Mouse (Mus musculus) T-helper 1 cell (primary cell): Measurements from ENCODE around the gene Sec1.
"Not testable (repeated sequence)": the region's sequence is repeated elsewhere in the genome, so short reads cannot be mapped to it uniquely, and the experiment has no call there.

Experiments
- in situ Hi-C: fragments of 300-600 bp; cut with MboI, MseI; formaldehyde crosslinking; loops from one replicate; pipeline ENCODE4 v1.15.1; 2025; ENCODE audit warnings: high pct_unique_total_duplicates

The Sec1 gene

DNA sequence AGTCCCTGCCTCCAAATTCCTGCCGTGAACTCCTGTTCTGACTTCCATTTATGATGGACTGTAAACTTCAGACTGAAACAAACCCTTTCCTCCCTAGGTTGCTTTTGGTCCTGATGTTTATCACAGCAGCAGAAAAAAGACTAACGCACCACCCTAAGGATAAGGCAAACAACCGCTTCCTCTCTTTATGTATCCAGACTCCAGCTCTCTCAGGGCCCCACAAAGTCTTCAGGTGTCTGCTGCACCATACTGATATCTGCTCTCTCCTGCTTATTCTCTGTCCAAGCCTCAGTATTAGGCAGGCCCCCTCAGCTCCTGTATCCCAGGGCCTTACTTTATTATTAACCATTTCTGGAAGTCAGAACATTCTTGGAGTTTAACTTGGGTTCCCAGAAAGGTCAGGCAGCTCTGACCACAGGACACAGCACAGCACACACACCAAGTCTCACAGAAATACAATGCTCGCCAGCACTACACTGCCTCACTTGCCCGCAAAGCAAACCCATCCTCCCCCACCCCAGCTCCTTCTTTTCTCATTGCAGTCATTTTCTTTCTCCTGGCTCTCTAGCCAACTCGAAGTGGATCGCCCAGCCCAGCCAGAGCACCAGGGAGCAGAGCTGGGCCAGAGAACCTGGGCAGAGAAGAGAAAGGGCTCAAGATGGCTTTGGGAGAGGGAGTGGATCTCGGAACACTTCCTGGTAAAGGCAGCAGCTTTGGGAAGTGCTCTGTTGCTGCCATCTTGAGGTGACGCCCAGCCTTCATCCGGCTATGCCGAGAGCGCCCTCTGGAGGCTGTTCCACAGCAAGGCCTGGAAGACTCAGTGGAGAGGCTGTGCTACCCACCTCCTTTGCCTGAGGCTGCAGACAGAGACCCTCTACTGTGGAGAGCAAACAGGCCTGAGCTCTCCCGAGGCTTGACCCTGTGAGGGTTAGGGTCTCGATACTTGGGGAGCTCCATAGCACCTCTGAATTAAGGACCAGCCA is 11.8 kb downstream of the Sec1 start:
- in situ Hi-C loops = no loop called here

DNA sequence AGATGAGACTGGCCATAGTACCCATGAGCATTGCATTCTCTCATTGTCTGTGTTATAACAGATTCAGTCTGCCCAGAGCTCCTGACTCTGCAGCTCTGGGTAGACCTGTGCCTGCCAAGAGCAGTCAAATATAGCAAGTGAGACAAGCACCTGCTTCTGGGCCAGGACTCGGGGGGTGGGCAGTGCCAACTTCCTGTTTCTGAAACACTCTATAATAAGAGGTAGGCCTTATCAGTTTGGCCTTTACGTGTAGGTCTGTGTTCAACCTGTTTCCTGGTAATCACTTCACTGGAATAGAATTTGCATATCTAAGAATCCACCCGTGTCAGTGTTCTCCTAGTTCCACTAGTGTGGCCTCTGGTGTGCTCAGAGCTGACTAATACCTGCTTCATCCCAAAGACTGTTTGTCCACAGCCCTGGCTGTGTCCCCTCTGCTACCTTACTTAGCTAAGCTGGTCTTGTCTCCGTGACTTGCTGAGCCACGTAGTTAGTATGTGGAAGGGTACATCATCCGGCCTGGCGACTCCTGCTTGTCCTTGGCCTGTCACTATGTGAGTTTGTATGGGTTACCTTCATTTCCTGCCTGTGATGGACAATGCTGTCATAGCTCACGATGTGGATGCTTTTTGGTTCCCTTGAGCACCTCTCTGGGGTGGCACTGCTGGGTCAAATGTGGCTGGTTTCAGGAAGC is 13.0 kb downstream of the Sec1 start:
- in situ Hi-C loops = no loop called here

DNA sequence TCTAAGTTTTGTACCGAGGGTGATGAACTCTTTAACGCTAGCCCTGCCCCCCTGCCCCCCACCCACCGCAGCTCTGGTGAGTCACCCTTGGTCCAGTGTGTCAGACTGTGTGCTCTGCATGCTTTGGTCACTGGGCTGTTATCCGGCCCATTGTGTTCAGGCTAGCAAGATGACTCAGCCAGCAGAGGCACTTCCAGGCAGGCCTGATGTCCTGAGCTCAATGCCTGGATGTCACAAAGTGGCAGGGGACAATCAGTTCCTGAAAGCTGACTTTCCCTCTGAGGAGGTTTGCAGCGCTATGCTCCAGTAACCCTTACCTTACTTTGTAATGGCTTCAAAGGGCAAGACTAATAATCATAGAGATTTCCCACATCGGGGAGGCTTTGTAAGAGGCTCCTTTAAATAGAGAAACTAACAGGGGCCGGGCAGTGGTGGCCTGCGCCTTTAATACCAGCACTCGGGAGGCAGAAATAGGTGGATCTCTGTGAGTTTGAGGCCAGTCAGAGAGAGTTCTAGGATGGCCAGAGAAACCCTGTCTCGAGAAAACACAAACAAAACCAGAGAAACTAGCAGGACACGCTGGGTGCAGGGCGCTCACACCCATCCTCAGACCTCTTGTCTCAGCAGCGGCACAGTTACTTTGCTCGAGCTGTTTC is 14.1 kb downstream of the Sec1 start:
- in situ Hi-C loops = no loop called here

DNA sequence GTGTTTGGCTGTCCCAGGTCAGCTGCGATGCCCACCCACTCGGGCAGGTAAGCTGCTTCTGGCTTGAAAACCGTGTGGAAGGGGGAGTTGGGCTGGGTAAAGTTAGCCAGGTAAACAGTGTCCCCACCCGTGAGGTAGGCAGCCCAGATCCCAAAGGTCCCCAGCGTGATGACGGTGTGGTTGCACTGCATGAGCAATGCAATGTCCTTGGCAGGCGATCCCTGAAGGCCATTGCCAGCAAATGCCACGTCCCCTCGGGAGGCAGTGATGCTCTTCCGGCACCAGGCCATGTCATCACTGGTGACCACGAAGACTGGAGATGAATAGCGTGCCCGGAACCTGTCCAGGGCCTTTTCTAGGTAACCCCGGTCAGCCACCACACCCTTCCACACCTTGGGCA is 15.7 kb downstream of the Sec1 start:
- in situ Hi-C loops = no loop called here

DNA sequence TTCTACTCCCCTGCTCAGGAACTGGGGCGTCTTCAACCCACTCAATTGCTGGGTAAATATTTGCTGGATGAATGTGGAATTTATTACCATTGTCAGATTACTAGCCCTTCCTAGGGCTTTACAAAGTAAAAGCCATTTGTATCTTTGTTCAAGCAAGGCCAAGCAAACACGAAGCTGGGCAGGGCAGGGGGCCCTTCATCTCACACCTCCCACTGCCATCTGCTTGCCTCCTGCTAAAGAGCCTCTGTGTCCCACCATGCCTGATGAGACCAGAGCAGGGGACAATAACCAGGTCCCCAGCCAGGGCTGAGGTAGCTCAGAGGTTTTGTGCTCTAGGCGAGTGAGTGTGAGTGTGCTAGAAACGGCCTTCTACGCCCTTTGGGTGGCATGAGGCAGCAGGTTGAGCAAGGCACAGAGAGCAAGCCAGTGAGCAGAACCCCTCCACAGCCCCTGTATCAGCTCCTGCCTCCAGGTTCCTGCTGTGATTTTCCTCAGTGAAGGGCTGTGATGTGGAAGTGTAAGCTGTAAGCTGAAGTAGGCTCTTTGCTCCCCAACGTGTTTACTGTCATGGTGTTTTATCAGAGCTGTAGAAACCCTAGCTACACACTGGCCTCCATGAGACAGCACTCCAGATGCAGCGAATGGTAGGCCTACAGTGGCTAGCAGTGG is 16.4 kb downstream of the Sec1 start:
- in situ Hi-C loops = no loop called here

DNA sequence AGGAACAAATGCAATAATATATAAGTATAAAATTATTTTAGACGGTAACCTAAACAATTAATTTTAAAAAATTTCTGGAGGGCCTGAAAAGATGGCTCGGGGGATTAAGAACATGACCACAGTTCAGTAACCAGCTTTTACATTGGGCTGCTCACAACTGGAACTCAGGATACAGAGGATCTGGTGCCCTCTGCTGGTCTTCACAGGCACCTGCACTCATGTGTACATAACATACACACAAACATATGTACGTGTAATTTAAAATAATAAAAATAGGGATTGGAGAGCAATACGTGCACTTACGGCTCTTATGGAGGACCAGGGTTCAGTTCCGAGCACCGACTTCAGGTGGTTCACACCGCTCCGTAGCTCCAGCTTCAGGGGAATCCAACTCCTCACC is 25.3 kb downstream of the Sec1 start:
- in situ Hi-C loops = no loop called here

DNA sequence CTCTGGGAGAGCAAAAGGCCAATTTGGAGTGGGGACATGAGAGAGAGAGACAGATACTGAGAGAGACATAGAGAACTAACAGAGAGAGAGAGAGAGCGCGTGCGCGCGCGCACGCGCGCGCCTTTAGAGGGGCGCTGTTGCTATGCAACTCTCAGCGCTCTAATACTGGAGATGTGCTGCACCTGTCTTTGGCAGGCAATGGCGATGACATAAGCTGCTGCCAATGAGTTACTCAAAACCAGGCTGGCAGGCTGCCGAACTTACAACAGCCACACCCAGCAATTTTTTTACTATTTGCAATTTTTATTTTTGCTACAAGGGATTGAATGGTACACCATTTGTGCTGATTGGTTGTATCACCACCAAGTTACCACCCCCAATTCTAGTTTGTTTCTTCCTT is 26.4 kb downstream of the Sec1 start:
- in situ Hi-C loops = no loop called here

DNA sequence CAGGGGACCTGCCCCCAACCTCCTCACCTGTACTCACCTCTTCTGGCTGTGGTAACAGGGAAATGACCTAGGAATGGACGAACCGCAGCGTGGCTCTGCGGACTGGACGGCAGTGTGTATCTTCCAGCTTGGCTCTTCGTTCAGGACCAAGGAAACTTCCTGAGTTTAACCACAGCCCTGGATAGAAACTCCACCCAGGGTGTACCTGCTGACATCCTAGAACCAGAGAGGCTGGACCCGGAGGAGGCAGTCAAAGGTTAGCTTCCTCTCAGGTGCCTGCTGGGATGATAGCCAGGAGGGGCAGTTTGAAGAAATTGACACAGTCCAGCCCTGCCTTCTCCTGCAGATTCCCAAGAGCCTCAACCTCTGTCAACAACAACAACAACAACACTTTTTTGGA is 28.0 kb downstream of the Sec1 start, which contains the start of gene Fut2:
Gene Fut2 (minus strand): TSS at position 234 of the 400 bp plus-strand sequence.
- in situ Hi-C loops = no loop called here

DNA sequence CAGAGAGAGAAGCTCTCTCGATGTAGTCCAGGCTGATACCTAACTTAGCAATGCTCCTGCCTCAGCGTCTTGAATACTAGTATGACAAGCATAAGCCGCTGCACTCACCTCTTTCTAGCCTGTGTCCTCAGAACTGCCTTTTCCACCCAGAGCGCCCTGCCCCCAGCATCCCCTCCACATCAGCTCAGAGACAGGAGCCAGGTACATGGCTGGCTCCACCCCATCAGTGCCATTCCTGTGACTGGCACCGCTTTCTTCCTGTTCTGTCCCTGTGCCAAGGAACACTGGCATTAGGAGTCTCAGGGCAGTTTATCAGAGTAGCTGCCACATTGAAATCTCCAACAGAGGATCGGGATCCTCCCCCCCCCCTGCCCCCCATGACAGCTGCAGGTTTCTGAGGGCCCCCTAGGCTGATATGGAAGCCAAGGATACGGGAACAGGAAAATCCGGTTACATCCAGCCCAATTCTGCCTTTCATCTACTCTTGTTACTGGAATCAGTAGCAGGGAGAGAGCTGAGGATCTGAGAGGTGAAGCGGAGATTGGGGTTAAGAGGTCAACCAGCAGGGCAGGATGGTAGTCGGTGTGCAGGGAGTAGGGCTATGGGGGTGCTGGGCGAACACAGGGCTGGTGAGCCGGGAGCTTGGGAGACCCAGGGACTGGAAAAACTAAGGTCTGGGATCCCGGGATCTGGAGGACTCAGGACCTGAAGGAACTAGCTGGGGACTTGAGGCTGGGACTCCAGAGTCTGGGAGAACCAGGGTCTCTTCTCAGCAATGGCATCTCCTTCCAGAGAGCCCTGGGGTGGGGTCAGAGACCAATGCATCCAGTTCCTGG is 28.7 kb downstream of the Sec1 start:
- in situ Hi-C loops = no loop called here

DNA sequence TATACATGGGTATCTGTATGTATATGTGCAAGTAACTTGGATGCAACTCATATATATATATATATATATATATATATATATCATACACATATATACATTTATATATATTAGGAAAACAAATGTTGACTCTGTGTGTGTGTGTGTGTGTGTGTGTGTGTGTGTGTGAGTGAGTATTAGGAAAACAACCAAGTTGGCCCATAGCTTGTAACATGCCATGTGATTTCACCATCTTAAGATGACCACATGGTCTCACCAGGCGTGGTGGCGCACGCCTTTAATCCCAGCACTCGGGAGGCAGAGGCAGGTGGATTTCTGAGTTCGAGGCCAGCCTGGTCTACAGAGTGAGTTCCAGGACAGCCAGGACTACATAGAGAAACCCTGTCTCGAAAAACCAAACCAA is 32.5 kb downstream of the Sec1 start:
- in situ Hi-C loops = not testable (repeated sequence)

DNA sequence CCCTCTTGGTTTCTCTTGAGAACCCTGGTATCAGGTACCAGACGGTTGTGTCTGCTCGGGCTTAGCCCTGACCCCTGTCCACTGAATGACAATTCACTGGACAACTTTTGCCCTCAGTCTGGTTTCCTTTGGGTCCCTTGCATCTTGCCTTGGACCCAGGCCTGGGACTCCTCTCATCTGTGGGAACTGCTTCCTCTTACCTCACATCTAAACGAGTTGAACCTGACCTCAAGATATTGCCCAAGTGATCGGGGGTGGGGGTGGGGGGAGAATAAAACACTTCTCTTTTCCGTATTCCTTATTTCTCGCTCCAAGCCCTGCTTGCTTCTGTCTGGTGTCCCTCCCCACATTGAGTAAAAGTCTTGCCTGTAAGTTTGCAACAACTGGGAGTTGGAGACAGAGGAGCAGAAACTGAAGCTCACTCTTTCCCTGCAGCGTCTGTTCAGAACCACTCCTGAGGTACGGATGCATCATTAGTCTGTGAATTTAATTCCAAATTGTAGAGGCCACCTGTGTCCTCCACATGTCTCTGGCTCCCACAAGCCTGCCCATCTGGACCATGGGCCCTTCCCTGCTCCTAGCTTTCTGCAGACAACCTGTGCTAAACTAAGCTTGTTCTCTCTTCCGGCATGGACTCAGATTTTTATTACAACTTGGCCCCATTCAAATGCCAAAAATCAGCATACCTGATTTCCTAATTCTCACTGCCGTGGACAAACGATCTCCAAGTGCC is 33.3 kb downstream of the Sec1 start:
- in situ Hi-C loops = no loop called here

DNA sequence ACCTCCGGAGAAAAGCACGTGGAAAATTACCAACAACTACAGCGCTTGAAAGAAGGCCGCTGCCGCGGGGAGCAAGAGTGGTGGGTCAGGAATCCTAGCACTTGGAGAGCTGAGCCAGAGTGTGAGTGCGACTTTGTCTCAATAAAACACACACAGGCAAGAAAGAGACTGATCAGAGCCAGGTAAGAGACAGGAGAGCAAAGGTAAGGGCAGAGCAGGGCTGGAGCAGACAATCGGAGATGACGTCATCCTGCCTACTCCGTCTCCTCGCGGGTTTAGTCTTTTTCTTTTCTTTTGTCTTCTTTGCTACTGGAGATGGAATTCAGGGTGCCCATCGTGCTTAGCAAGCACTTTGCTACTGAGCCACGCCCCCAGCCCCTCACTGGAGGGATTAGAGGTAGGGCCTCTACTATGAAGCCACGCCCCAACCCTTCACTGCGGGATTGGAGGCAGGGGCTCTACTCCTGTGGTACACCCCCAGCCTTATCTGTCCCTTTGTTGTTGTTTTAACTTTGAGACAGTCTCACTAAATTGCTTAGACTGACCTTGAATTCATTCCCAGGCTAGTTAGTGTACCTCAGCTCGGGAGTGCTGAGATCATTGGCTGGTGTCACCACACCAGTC is 39.7 kb downstream of the Sec1 start:
- in situ Hi-C loops = no loop called here

DNA sequence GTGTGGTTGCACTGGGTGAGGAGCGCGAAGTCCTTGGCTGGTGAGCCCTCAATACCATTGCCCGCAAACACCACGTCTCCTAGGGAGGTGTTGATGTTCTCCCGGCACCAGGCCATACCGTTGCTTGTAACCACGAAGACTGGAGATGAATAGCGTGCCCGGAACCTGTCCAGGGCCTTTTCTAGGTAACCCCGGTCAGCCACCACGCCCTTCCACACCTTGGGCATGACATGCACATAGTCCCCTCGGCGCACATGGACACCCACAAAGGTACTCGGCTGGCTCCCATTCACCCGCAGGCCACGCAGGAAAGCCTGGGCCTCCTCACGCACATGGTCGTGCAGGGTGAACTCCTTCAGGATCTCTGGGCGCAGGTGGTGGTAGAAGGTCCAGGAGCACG is 43.7 kb downstream of the Sec1 start:
- in situ Hi-C loops = not testable (repeated sequence)

DNA sequence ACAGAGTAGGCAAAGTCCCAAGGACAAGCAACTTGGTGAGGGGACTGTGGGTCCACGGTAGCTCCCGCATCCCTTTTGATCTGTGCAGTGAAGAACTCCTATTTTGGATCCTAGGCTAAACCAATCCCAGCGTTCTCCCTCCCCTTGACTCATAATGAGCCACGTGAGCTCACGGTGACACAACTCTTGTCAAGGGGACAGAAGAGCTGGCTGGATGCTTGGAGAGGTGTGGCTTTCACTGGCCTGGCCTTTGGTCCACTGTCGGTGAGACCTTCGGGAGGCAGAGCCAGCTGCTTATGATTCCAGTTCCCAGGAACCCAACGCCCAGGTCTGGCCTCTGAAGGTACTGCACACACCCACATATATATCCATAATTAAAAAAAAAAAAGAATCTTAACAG is 44.9 kb downstream of the Sec1 start:
- in situ Hi-C loops = no loop called here

DNA sequence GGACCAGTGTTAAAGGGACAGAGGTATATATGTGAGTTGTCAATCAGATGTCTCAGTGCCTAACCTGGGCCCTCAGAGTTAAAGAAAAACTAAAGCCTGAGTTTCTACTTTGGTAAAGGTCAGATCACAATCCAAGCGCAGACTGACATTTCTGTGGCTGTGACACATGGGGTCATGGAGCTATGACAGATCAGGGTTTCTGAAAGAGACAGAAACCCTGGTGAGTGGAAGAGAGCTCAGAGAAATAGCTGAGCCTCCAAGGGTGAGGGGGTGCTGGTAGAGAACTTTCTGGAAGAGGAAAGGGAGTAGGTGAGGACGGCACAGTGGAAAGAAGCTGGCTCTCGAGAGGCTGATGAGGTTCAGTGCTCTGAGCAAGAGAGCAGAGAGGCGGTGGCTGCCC is 47.5 kb downstream of the Sec1 start:
- in situ Hi-C loops = no loop called here

DNA sequence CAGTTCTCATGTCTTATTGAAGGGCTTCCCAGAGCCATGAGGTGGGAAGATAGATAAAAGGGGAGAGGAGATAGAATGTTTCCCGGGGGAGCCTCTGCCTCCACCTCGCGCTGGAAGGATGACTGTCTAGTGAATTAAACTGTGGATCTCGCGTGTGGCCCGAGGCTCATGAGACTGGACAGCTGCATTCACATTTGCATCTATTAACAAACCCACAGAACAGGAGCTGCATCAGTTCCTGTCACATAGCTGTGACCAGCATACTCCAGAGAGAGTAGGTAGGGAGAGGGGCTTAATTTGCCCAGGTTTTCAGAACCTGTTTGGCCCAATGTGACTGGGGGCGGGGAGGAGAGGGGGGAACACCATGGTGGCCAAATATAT is 48.6 kb downstream of the Sec1 start:
- in situ Hi-C loops = no loop called here

DNA sequence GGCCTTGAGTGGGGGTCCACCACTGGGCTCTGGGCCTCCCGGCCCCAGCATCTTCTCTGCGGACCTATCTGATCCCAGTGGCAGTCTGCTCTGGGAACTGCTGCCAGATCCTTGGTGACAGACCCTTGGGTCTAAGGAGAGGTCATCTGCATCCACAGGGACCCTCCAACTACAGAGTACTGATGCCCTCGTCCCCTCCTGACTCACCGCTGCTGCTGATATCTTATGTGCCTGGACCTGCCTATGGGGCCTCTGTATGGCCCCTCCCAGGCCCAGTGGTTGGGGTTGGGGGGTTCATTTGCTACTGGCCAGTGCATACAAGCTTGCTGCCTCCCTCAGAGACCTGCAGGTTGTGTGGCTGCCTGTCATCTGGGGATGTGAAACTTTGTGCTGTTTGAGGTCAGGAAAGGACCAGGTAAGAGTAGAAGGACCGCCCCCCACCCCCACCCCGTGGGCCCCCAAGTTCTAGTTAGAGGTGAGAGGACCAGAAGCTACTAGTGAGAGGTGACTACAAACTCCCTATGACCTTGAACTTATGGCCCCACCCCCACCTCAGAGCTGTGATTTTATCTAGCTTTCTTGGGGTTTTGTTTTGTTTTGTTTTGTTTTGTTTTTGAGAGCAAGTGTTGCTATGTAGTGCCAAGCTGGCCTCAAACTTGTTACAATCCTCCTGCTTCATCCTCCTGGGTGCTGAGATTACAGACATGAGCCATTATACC is 49.2 kb downstream of the Sec1 start:
- in situ Hi-C loops = no loop called here

DNA sequence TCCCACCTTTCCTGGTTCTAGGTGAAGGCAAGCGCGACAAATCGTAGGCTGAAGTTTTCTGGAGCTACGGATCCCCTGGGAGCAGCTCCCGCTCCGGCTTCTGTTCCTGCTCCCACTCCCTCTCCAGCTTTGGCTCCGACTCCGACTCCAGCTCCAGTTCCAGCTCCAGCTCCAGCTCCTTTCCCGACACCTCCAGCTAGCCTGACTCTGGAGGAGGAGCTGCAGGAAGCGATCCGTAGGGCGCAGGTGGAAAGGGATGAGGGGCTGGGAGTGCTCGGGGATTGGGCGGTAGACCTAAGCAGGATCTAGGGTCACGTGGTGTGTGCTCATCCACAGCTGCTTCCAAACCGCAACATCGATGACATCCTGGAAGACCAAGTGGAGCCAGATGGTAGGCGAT is 50.0 kb downstream of the Sec1 start:
- in situ Hi-C loops = no loop called here
